Mouse (Mus musculus): Measurements from ENCODE around the gene Atpif1.
"Not testable (repeated sequence)": the region's sequence is repeated elsewhere in the genome, so short reads cannot be mapped to it uniquely, and the experiment has no call there.

Gene Atpif1

DNA sequence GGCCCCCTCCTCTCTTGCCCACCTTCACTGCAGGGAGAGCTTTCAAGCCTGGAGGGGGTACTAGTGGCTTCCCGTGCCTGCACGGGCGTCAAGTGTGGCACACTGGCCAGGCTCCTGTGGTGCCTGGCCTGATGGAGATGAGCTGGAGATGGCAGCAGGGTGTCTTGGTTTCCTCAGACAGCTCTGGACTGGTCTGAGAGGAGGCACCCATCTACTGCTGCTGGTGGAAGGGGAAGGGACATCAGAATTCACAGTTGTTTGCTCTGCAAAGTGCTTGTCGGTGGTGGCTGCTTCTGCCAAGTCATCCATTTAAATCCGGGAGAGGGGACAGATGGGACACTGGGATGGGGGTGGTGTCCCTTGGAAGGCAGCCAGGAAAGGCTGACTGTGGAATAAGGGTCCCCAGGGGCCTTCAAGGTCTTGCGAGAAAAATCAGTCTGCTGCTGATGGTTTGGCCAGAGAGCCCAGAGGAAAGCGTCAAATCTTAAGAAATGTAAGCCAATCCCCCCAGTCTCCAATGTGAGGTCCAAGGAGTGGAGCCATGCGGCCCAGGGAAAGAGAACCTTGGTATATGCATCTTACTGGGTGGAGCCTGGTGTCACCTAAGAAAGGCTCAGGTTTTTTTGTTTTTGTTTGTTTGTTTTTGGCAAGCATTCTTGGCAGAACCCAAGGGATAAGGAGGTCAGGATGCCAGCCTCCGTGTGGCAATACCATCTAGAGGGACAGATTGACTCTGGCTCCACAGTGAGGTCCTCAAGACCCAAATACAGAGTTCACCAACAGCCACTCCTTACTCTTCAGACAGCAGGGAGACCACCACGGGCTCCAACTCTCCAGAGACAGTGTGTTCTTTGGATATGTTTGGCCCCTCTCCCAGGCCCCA lies 41.0 kb downstream of the Atpif1 start:
- DNase-seq (ENCODE audit: extremely low read depth, low read depth) = no peak

DNA sequence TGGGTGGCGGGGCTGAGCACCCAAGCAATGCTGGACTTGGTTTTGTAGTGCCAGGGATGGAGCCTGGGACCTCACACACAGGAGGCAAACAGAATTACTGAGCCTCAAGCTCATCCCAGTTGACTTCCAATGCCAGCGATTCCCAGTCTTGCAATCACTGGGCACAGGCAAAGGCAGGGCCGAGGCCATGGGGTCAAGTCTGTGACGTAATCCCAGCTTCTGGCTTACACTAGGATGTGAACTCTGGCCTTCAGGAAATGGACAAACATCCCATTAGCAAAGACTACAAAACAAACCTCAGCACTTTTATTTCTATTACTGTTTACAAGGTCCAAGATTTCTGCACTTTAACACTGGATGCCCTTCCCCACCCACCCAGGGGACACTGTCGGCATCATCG lies 41.7 kb downstream of the Atpif1 start:
- DNase-seq (ENCODE audit: extremely low read depth, low read depth) = no peak

DNA sequence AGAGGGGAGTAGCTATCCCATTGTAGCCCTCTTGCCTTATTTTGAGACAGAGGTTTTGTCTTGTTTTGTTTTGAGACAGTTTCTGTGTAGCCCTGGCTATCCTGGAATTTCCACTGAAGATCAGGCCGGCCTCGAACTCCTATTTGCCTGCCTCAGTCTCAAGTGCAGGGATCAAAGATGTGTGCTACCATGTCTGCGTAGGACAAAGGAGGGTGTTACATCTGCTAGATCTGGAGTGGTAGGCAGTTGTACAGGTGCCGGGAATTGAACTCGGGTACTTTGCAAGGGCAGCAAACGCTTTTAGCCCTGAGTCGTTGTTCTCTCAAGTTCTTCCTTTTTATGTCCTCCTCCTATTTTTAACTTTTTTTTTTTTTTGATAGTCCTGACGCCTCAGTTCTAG lies 42.4 kb downstream of the Atpif1 start:
- no peak for DNase-seq (ENCODE audit: extremely low read depth, low read depth)

DNA sequence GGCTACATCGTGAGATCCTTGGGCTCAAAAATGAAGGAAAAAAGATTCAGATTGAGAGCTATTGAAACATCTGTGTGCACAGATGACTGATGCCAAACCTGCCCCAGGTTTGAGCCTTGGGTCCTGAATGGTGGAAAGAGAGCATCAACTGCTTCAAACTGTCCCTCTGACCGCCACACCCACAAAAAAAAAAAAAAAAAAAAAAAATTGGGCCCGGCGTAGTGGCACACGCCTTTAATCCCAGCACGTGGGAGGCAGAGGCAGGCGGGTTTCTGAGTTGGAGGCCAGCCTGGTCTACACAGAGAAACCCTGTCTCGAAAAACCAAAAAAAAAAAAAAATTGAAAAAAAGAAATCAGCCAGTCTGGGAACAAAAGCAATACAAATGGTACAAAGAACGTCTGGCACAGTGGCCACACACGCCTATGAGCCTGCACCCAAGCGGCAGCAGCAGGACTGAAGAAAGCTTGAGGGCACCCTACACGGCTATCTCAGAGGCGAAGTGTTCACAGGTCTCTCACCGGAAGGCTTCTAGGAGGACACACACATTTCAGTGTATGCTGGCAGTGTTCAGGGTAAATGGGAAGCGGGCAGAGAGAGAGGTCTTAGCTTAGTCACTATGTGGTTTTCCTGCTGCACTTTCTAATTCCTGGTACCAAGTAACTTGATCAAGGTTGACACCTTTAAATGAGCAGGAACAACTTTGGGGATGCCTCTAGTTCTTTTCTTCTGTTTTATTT lies 43.0 kb downstream of the Atpif1 start:
- no peak for DNase-seq (ENCODE audit: extremely low read depth, low read depth)

DNA sequence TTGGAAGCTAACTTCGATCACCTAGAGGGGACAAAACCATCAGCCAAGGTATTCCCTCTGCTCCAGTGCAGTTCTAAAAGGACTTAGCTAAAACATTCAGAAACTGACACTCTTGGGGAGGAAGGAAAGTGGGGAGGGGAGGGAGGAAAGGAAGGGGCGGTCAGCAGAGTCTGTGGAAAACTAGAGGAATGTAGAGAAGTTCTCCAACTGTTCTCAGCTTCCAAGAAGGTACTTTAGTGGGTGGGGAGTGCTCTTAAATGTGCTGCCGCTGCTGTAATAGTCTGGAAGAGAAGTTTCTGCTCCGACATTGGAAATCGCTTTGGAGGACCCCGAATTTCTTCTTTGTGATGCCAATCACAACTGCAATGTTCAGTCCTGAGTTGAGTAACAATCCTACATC lies 44.5 kb downstream of the Atpif1 start:
- DNase-seq (ENCODE audit: extremely low read depth, low read depth) = no peak

DNA sequence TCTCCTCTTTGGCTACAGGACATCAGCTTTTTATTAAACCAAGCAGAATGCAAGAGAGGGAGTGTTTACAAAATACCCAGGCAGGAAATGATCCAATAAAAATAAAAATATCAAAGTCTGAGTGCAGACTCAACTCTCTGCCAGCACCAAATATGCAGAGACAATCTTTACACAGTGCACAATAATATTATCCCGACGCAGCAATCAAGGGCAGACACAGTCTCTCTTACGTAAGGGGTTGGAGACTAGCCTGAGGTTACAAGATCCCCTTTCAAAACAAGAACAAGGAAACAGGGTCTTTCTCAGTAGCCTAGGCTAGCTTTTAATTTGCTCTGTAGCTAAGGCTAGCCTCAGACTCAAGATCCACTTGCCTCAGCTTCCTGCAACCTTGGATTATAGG lies 44.9 kb downstream of the Atpif1 start:
- DNase-seq (ENCODE audit: extremely low read depth, low read depth) = no peak

DNA sequence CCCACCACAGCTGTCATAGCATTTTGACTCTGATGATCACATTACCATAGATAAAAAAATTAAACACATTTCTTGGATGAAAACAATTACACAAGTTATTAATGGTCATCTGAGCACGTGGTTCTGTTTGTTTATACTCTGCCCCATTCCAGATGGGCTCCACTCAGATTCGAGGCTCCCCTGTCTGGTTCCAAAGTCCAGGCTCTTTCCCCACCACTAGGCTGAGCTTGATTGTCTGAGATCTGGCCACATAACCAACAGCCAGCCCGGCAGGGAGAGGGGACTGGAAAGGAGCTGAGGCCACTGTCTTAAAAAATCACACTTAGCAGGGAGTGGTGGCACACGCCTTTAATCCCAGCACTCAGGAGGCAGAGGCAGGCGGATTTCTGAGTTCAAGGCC lies 48.6 kb downstream of the Atpif1 start:
- no peak for DNase-seq (ENCODE audit: extremely low read depth, low read depth)

DNA sequence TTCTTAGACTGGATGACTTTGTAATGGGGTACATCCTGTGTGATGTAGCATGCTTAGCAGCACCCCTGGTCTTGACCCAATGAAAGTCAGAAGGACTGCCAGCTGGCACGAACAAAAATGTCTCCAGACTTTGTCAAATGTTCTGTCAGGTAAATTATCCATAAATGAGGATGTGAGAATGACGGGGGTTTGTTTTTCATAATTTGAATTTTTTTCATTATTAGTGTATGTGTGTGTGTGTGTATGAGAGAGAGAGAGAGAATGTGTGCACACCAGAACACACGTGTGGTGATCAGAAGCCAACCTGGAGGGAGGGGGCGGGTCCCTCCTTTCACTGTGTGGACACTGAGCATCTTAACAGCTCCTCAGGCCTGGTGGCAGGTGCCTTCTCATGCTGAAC lies 49.2 kb downstream of the Atpif1 start:
- DNase-seq (ENCODE audit: extremely low read depth, low read depth) = no peak

DNA sequence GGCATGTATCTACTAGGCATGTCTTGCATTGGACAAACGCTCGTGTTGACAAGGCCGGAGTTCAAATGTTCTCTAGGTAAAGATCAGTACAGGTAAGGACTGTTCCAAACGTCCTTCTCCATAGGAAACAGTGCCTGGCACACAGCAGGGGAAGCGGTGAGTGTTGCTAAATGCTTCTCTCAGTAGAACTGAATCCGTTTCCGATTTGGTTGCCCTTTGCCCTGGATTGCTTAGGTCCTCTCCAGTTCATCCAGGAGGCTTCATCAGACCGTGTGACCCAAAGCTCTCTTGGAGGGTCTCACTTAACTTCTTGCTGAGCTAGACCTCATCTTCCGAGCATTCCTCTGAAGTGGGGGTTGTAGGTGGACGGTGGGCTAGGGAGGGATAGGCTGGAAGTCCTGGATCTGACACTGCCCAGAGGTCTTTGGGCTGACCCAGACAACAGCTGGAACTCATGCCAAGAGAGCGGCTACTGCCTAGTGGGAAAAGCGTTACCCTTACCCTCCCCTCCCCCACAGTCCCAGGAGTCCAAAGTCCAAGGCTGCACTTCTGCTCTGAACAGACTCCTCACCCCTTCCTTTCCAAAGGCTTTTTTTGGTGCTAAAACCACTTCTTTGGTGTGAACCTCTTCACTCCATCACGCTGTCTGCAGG lies 50.4 kb downstream of the Atpif1 start:
- DNase-seq (ENCODE audit: extremely low read depth, low read depth) = no peak

DNA sequence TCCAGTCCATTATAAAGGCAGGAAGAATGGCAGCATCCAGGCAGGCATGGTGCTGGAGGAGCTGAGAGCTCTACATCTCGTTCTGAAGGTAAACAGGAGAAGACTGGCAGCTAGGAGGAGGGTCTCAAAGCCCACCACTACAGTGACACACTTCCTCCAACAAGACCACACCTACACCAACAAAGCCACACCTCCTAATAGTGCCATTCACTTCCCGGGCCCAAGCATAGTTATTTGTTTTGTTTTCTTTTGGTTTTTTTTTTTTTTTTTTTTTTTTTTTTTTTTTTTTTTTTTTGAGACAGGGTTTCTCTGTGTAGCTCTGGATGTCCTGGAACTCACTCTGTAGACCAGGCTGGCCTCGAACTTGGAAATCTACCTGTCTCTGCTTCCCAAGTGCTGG lies 51.4 kb downstream of the Atpif1 start:
- DNase-seq (ENCODE audit: extremely low read depth, low read depth) = not testable (repeated sequence)

Measured in MEL-GATA-1-ER (cell line).